Mouse (Mus musculus): ENCODE data around the gene Mettl15.

DNA sequence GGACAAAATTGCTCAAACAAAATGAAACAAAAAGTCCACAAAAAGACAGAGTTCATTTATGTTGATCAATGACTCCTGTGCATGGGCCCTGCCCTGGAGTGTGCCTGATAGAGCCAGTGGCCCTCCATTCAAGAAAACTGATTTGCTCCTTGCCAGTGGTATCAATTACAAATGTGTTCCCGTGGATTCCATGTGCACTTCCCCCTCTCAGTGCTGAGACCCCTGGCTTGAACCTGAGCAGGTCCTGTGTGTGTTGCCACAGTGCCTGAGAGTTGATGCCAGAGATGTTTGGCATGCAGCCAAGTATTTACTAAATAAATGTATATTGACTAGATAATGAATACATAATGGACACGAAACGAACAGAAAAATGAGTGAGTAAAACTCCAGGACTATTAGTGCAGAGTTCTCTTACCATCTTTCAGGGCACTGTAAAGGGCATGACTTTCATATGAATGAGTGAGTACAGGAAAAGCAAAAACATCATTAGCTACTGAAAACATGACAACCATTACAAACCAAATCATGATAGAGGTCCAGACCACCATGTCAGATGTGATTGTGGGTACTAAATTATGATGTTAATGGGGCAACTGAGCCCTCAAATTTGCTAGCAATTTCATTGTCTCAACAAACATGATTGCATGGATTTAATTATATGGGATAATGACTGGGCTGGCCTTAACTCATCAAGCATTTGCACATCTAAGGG lies 174.6 kb downstream of the Mettl15 start:
- no peak for TF ChIP-seq EP300 (IDR thresholded peaks at IDR 0.05; ENCODE audit: low read depth)
- TF ChIP-seq CTCF (IDR thresholded peaks at IDR 0.05; ENCODE audit: low read depth), result no peak

Data from heart, postnatal 0 days (tissue).